Mouse (Mus musculus) ES-Bruce4 (cell line): ENCODE results near the gene Grm1.

Experiments used
- CTCF ChIP-seq: IDR thresholded peaks from one replicate; pipeline ENCODE4 v1.8.1; 2011; ENCODE audit warnings: low read depth, low read length
- POLR2A ChIP-seq: IDR thresholded peaks from one replicate; pipeline ENCODE4 v1.8.1; 2011; ENCODE audit warnings: low read length; ENCODE audit not compliant: insufficient read depth

DNA sequence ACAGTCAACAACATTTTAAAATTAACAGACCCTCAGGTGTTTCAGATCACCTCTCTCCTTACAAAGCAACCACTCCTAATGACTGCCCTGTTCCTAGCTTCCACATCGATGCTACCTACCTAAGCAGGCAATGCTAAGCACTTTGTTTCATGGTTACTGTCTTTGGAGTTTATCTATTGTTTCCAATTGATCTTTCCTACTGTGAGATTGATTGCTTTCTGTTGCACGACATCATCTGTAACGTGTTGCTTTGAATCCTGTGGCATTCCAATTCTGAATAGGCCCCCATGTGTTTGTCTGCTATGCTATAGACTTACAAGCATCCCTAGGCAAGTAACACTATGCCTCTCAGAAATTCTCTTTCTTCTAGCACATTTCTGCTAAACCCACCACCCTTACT is 90.4 kb downstream of the Grm1 start:
- TF ChIP-seq CTCF = no peak
- no peak for TF ChIP-seq POLR2A
